Mouse (Mus musculus): ENCODE data around the gene Man2a1. TPM values are rescaled to one million over a fixed set of nuclear protein-coding genes. Genes with fewer than 3 reads are reported as not detected.

Gene Man2a1
- total and polyA plus RNA-seq, 2 experiments from 2014 or later: 2.2 to 19.9 TPM

DNA sequence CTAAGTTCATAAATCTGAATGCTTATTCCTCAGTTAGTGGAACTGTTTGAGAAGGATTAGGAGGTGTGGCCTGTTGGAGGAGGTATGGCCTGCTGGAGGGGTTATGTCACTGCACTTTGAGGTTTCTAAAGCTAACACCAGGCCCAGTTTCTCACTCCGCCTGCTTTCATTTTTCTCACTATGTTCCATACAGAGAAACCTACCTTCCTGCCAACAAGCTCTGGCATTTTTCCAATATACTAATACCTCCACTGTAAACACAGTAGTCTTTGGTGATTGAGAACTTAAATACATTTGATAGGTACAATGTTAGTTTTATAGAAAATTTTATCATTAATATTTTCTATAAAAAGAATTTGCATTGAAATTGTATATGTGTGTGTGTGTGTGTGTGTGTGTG, 73.9 kb downstream of the Man2a1 start:
- 85% methylated on average over 1 of the region's 1 CpGs for WGBS
- no peak for DNase-seq

DNA sequence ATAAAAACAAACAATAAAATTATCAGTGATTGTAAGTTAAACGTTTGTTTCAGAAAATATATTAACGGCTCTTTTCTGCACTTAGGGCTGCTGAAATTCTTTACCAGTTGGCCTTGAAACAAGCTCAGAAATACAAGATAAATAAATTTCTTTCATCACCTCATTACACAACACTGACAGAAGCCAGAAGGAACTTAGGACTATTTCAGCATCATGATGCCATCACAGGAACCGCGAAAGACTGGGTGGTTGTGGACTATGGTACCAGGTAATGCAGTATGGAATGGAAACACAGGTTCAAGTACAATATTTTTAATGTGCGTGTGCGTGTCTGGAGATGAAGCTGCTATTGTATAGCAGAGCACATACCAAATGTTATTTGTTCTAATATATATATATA, 74.4 kb downstream of the Man2a1 start:
- peaks cover 5% of the 10 kb centered on the region; the same call in 1 of the 2 replicates for H3K36me3 ChIP-seq (ENCODE audit: insufficient read depth)
- H3K9ac ChIP-seq: no peak overlapping the region
- H3K27ac ChIP-seq (ENCODE audit: low read depth, low read length): no peak overlapping the region
- H3K4me3 ChIP-seq (ENCODE audit: low read depth, low read length): no peak overlapping the region
- TF ChIP-seq CTCF (IDR thresholded peaks at IDR 0.05; ENCODE audit: low read depth): no peak
- 92% methylated on average over 6 of the region's 6 CpGs for WGBS
- ATAC-seq (no peak), DNase-seq (no peak)
- H3K9me3 ChIP-seq (ENCODE audit: low read length): no peaks in the 10 kb centered on the region
- no peaks in the 10 kb centered on the region; the same call in 1 of the 2 replicates for H3K4me1 ChIP-seq (ENCODE audit: insufficient read depth)
- no peak overlapping the region for H3K4me2 ChIP-seq (ENCODE audit: low read depth)
- no peaks in the 10 kb centered on the region for H3K27me3 ChIP-seq (ENCODE audit: insufficient read depth, low read length)

More for the DNA sequence above, 73.9 kb downstream of the Man2a1 start:
- Histone ChIP-seq H3K4me1 (ENCODE audit: insufficient read depth) (no peaks in the 10 kb centered on the region; the same call in 1 of the 2 replicates), H3K27me3 (ENCODE audit: insufficient read depth, low read length) (no peaks in the 10 kb centered on the region), H3K27ac (ENCODE audit: low read depth, low read length) (no peak overlapping the region), H3K4me2 (ENCODE audit: low read depth) (no peak overlapping the region), H3K9me3 (ENCODE audit: low read length) (no peaks in the 10 kb centered on the region), H3K36me3 (ENCODE audit: insufficient read depth) (peaks cover 5% of the 10 kb centered on the region; the same call in 1 of the 2 replicates), H3K9ac (no peak overlapping the region), H3K4me3 (ENCODE audit: low read depth, low read length) (no peak overlapping the region)
- ATAC-seq: no peak
- TF ChIP-seq CTCF (IDR thresholded peaks at IDR 0.05; ENCODE audit: low read depth): no peak

DNA sequence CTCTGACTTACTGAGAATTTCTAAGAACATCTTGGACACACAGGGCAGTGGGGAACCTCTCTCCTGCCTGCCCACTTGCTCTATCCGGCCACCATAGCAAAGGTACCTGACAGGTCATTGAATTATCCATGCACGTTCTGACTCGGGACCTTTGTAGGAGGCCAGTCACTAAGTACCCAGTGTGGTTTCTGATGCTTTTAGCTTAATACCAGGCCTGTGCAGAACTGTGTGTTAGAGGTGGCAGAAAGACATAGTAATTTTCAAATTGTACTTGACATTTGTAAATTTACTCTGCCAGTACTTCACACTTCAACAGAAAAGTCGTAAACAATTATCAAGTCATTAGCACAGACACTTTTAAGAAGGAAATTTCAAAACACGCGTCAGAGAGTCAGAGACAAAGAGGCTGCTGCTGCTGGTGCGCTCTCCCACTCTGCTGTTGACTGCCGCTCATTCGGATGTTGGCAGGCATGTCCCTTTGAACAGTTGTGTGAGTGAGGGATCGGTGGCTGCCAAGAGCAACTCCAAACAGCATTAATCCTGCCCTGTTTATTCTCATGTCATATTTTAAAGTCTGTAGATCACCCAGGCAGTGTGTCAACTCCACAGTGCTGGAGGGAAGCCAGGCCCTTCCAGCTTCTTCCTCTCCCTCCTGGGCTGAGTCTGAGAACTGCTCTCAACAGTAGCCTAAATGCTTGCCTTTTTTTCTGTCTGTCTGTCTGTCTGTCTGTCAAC, 76.4 kb downstream of the Man2a1 start:
- H3K4me1 ChIP-seq (ENCODE audit: insufficient read depth): no peaks in the 10 kb centered on the region; the same call in 1 of the 2 replicates
- no peaks in the 10 kb centered on the region for H3K36me3 ChIP-seq (ENCODE audit: insufficient read depth)
- no peak overlapping the region for H3K9ac ChIP-seq
- no peak overlapping the region for H3K4me2 ChIP-seq (ENCODE audit: low read depth)
- peak; percentile 80 for DNase-seq
- no peaks in the 10 kb centered on the region for H3K9me3 ChIP-seq (ENCODE audit: low read length)
- no peak for TF ChIP-seq CTCF (IDR thresholded peaks at IDR 0.05; ENCODE audit: low read depth)
- no peak overlapping the region for H3K4me3 ChIP-seq (ENCODE audit: low read depth, low read length)
- H3K27me3 ChIP-seq (ENCODE audit: insufficient read depth, low read length): no peaks in the 10 kb centered on the region
- WGBS: 21% methylated on average over 10 of the region's 10 CpGs
- ATAC-seq: peak; percentile 96
- 0 out of 2 replicates have a peak overlapping the region, but pooled peaks have one; percentile 16 for H3K27ac ChIP-seq (ENCODE audit: low read depth, low read length)

DNA sequence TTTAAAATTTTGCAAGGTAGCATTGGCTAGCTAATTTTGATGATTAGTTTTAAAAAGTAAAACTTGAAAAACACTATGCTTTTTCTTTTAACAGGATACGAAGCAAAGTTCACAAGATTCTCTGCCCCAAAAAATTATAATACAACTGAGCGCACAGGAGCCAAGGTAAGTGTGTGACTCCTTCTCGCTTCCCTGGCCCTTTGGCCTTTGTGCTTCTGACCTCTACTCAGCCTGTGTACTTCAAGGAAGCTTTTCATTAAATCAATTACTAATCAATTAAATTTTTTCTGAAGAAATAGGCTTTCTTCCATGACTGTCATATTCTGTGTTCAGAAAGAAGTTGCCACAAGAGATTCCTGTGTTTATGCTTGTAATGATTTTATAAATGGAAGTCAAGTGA, 80.9 kb downstream of the Man2a1 start:
- Histone ChIP-seq H3K36me3 (ENCODE audit: insufficient read depth) (no peaks in the 10 kb centered on the region), H3K4me3 (ENCODE audit: low read depth, low read length) (no peak overlapping the region), H3K27ac (ENCODE audit: low read depth, low read length) (no peak overlapping the region), H3K4me1 (ENCODE audit: insufficient read depth) (no peaks in the 10 kb centered on the region; the same call in 1 of the 2 replicates), H3K4me2 (ENCODE audit: low read depth) (no peak overlapping the region), H3K27me3 (ENCODE audit: insufficient read depth, low read length) (no peaks in the 10 kb centered on the region), H3K9ac (no peak overlapping the region), H3K9me3 (ENCODE audit: low read length) (no peaks in the 10 kb centered on the region)
- no peak for DNase-seq
- no peak for ATAC-seq
- WGBS: 83% methylated on average over 3 of the region's 3 CpGs
- TF ChIP-seq CTCF (IDR thresholded peaks at IDR 0.05; ENCODE audit: low read depth): no peak

DNA sequence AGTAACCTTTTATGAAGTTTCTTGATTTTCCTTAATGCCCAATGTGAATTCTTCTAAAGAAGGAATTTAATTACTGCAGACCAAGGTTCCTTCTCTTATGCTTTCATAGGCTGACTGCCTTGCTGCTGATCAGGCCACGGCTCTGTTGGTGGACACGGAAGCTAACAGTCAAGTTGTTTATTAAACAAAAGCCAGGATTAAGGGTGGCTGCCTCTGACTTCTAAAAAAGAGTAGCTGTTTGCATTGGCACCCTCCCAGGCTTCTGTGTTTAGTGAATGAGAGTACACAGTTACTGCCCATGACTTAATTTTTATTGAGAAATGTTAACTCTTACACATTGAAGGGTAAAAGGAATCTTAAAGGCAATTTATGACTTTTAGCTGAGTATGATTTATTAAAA, 81.4 kb downstream of the Man2a1 start:
- no peaks in the 10 kb centered on the region for H3K27me3 ChIP-seq (ENCODE audit: insufficient read depth, low read length)
- no peak overlapping the region for H3K27ac ChIP-seq (ENCODE audit: low read depth, low read length)
- H3K36me3 ChIP-seq (ENCODE audit: insufficient read depth): no peaks in the 10 kb centered on the region
- no peak overlapping the region for H3K4me3 ChIP-seq (ENCODE audit: low read depth, low read length)
- WGBS: 50% methylated on average over 2 of the region's 2 CpGs
- H3K9me3 ChIP-seq (ENCODE audit: low read length): no peaks in the 10 kb centered on the region
- H3K4me2 ChIP-seq (ENCODE audit: low read depth): no peak overlapping the region
- H3K9ac ChIP-seq: no peak overlapping the region
- H3K4me1 ChIP-seq (ENCODE audit: insufficient read depth): no peaks in the 10 kb centered on the region; the same call in 1 of the 2 replicates
- ATAC-seq (no peak), DNase-seq (no peak)
- TF ChIP-seq CTCF (IDR thresholded peaks at IDR 0.05; ENCODE audit: low read depth): no peak

DNA sequence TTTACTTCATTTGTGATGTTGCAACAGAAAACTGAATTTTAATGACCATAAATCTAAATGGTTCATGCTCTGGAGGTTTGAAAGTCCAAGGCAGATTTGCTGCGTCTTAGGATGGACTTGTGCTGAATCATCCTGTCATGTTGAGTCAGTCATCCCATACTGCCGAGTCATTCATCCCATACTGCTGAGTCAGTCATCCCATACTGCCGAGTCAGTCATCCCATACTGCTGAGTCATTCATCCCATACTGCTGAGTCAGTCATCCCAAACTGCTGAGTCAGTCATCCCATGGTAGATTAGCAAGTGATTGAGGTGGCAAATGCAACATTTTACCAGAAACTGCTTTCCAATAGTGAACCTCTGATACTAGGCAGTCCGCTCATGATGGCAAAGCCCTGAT, 83.6 kb downstream of the Man2a1 start:
- H3K27ac ChIP-seq (ENCODE audit: low read depth, low read length): no peak overlapping the region
- no peak overlapping the region for H3K4me2 ChIP-seq (ENCODE audit: low read depth)
- DNase-seq (no peak), ATAC-seq (no peak)
- H3K4me3 ChIP-seq (ENCODE audit: low read depth, low read length): no peak overlapping the region
- no peaks in the 10 kb centered on the region for H3K4me1 ChIP-seq (ENCODE audit: insufficient read depth)
- no peaks in the 10 kb centered on the region for H3K36me3 ChIP-seq (ENCODE audit: insufficient read depth)
- TF ChIP-seq CTCF (IDR thresholded peaks at IDR 0.05; ENCODE audit: low read depth): no peak
- no peaks in the 10 kb centered on the region for H3K27me3 ChIP-seq (ENCODE audit: insufficient read depth, low read length)
- 97% methylated on average over 4 of the region's 4 CpGs for WGBS
- no peaks in the 10 kb centered on the region for H3K9me3 ChIP-seq (ENCODE audit: low read length)
- H3K9ac ChIP-seq: no peak overlapping the region

DNA sequence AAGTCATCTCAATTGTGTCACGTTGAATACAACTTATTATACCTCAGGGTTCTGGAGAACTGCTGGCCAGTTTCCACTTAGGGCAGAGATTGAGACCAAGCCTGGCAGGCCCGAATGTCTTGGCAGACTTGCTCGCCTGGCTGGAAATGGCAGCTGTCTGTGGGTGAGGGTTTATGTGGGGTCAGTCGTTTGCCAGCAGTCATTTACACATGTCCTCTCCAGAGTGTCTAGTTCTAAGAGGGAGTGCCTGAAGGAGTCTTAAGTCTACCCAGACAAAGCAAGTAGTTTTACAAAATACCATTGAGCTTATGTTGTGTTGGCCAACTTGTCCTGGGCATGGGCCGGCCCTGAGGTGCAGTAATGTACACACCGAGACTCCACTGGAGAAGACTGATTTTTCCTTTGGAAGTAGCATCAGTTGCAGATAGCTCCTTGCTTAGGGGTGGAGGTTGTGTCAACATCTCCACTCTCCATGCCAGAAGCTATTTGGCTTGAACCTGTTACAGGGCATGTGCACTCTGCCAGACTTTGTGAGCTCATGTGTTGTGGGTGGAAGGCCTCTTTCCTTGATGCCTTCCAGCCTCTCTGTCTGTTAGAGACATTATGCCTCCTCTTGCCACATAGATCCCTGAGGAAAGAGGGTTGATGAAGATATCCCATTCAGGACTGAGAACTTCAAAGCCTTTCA, 84.8 kb downstream of the Man2a1 start:
- peak; percentile 11 for DNase-seq
- no peak for TF ChIP-seq CTCF (IDR thresholded peaks at IDR 0.05; ENCODE audit: low read depth)
- Histone ChIP-seq H3K4me3 (ENCODE audit: low read depth, low read length) (no peak overlapping the region), H3K27ac (ENCODE audit: low read depth, low read length) (no peak overlapping the region), H3K4me2 (ENCODE audit: low read depth) (no peak overlapping the region), H3K4me1 (ENCODE audit: insufficient read depth) (no peaks in the 10 kb centered on the region), H3K27me3 (ENCODE audit: insufficient read depth, low read length) (no peaks in the 10 kb centered on the region), H3K9ac (no peak overlapping the region), H3K9me3 (ENCODE audit: low read length) (no peaks in the 10 kb centered on the region), H3K36me3 (ENCODE audit: insufficient read depth) (no peaks in the 10 kb centered on the region)
- WGBS: 65% methylated on average over 6 of the region's 6 CpGs
- ATAC-seq: 0 out of 2 replicates have a peak, but pooled peaks have one; percentile 16

Data from forebrain, postnatal 0 days (tissue).